Comparison of ENCODE assay signal across 36 mouse cellular contexts in genomic region chr19:24688327-24688726, GRCm38 (mm10). TPM values are rescaled to one million over a fixed set of nuclear protein-coding genes. Genes with fewer than 3 reads are reported as not detected.
"Had no signal": no experiment of that assay in that cellular context is flagged by ENCODE, and none has a peak within 500 bp of the region (broad histone marks: within the 10 kb centered on the region; RNA-seq: fewer than 3 reads in every experiment).

No protein-coding gene starts in this region.

- H3K27me3 ChIP-seq: heart, embryonic 12.5 days; heart, embryonic 13.5 days; heart, embryonic 15.5 days; hindbrain, embryonic 12.5 days; hindbrain, embryonic 13.5 days; hindbrain, embryonic 15.5 days; intestine, embryonic 15.5 days; kidney, embryonic 15.5 days had no signal

- H3K36me3 ChIP-seq: heart, embryonic 12.5 days; hindbrain, embryonic 10.5 days; hindbrain, embryonic 12.5 days; hindbrain, embryonic 13.5 days; hindbrain, embryonic 15.5 days; intestine, embryonic 15.5 days; kidney, embryonic 15.5 days had no signal

- H3K9me3 ChIP-seq: heart, embryonic 10.5 days; heart, embryonic 12.5 days; heart, embryonic 13.5 days; heart, embryonic 15.5 days; hindbrain, embryonic 10.5 days; hindbrain, embryonic 12.5 days; hindbrain, embryonic 13.5 days; hindbrain, embryonic 15.5 days; intestine, embryonic 15.5 days; kidney, embryonic 15.5 days had no signal

- H3K4me3 ChIP-seq: heart, embryonic 10.5 days; heart, embryonic 12.5 days; heart, embryonic 13.5 days; heart, embryonic 15.5 days; hindbrain, embryonic 10.5 days; hindbrain, embryonic 12.5 days; hindbrain, embryonic 13.5 days; hindbrain, embryonic 15.5 days; intestine, embryonic 15.5 days; kidney, embryonic 15.5 days; layer of hippocampus, adult 2 months had no signal

- H3K9ac ChIP-seq: heart, embryonic 12.5 days; heart, embryonic 13.5 days; heart, embryonic 15.5 days; hindbrain, embryonic 12.5 days; hindbrain, embryonic 13.5 days; hindbrain, embryonic 14.5 days; hindbrain, embryonic 15.5 days; intestine, embryonic 15.5 days; kidney, embryonic 15.5 days had no signal

- H3K4me1 ChIP-seq: hindbrain, embryonic 15.5 days; kidney, embryonic 15.5 days had no signal

- H3K27ac ChIP-seq: heart, embryonic 10.5 days; heart, embryonic 13.5 days; heart, embryonic 15.5 days; hindbrain, embryonic 10.5 days; hindbrain, embryonic 12.5 days; hindbrain, embryonic 13.5 days; hindbrain, embryonic 14.5 days; hindbrain, embryonic 15.5 days; hindbrain, postnatal 0 days; intestine, embryonic 15.5 days; kidney, embryonic 15.5 days; kidney, postnatal 0 days; layer of hippocampus, adult 2 months had no signal

- ATAC-seq: hindbrain, embryonic 16.5 days; hindbrain, postnatal 0 days; inflammation-experienced regulatory T-cells, adult 6 months; intestine, embryonic 15.5 days; intestine, embryonic 16.5 days; intestine, postnatal 0 days had no signal

- H3K4me2 ChIP-seq: heart, embryonic 11.5 days; heart, embryonic 12.5 days; heart, embryonic 13.5 days; heart, embryonic 15.5 days; hindbrain, embryonic 12.5 days; hindbrain, embryonic 13.5 days; hindbrain, embryonic 14.5 days; hindbrain, embryonic 15.5 days; intestine, embryonic 15.5 days; kidney, embryonic 15.5 days had no signal

- DNase-seq: heart, postnatal 10 days; heart, postnatal 14 days; heart, postnatal 36 days; heart, postnatal 4 days; kidney, adult 11 months; kidney, adult 18-20 months; kidney, adult 2 months; kidney, adult 8-10 months; kidney, adult 9 months; kidney, postnatal 10 days; kidney, postnatal 14 days; kidney, postnatal 25 days; kidney, postnatal 36 days; kidney, postnatal 4 days; layer of hippocampus, adult 9-11 months; layer of hippocampus, postnatal 36 days had no signal

RNA-seq across cellular contexts. Expression of gene Tmem252, which starts 14.5 kb away (rescaled TPM):
- total RNA-seq: hematopoietic stem cell, adult 5-6 weeks had no signal
- polyA plus RNA-seq: inflammation-experienced regulatory T-cells, adult 6 months had no signal
